Mouse (Mus musculus): ENCODE measurements around the gene Gm20388. TPM values are rescaled to one million over a fixed set of nuclear protein-coding genes. Genes with fewer than 3 reads are reported as not detected.
A peak's percentile ranks its signal among the peaks of the same experiment; 100 is the strongest.

Gene Gm20388
- polyA plus RNA-seq, 1 experiment from 2014 or later = 7.4 TPM

- ATAC-seq (ENCODE audit: insufficient read depth, low FRiP score) = no peak
- peak overlapping the region; percentile 70 for H3K4me3 ChIP-seq (replicated peaks; ENCODE audit: low read length)
- H3K36me3 ChIP-seq (ENCODE audit: control insufficient read depth, insufficient read depth, low read length) = peaks cover 18% of the 10 kb centered on the region
- H3K27ac ChIP-seq (ENCODE audit: low read length) = peak overlapping the region; percentile 82
- H3K4me2 ChIP-seq (ENCODE audit: low read depth, low read length) = peak overlapping the region; percentile 91
- H3K4me1 ChIP-seq (ENCODE audit: control insufficient read depth, insufficient read depth, low read length) = peaks cover 34% of the 10 kb centered on the region
- no peaks in the 10 kb centered on the region for H3K9me3 ChIP-seq (replicated peaks; ENCODE audit: control insufficient read depth, low read length)
- peak overlapping the region; percentile 88 for H3K9ac ChIP-seq (ENCODE audit: low read length)
- H3K27me3 ChIP-seq (ENCODE audit: control insufficient read depth, insufficient read depth, low read length) = no peaks in the 10 kb centered on the region
- 53% methylated on average over 8 of the region's 8 CpGs for WGBS
Observed at GRCm38 (mm10) chr8:122575286-122575685, 2664.6 kb downstream of the Gm20388 start.

GRCm38 (mm10) chr8:122575735-122576647, 2665.3 kb downstream of the Gm20388 start:
- Histone ChIP-seq H3K27ac (ENCODE audit: low read length) (peak overlapping the region; percentile 82), H3K9ac (ENCODE audit: low read length) (peak overlapping the region; percentile 88), H3K36me3 (ENCODE audit: control insufficient read depth, insufficient read depth, low read length) (peaks cover 16% of the 10 kb centered on the region), H3K9me3 (replicated peaks; ENCODE audit: control insufficient read depth, low read length) (no peaks in the 10 kb centered on the region), H3K4me1 (ENCODE audit: control insufficient read depth, insufficient read depth, low read length) (peaks cover 34% of the 10 kb centered on the region), H3K4me2 (ENCODE audit: low read depth, low read length) (peak overlapping the region; percentile 91), H3K27me3 (ENCODE audit: control insufficient read depth, insufficient read depth, low read length) (no peaks in the 10 kb centered on the region), H3K4me3 (replicated peaks; ENCODE audit: low read length) (peak overlapping the region; percentile 70)
- peak; percentile 14; the same call in 1 of the 2 replicates for ATAC-seq (ENCODE audit: insufficient read depth, low FRiP score)
- 14% methylated on average over 21 of the region's 21 CpGs for WGBS

- WGBS = under 1% methylated on average over 39 of the region's 39 CpGs
- Histone ChIP-seq H3K9me3 (replicated peaks; ENCODE audit: control insufficient read depth, low read length) (no peaks in the 10 kb centered on the region), H3K9ac (ENCODE audit: low read length) (peak within 1 kb of the TSS; percentile 88), H3K27me3 (ENCODE audit: control insufficient read depth, insufficient read depth, low read length) (no peaks in the 10 kb centered on the region), H3K4me3 (replicated peaks; ENCODE audit: low read length) (peak within 1 kb of the TSS; percentile 70), H3K27ac (ENCODE audit: low read length) (peak within 1 kb of the TSS; percentile 82), H3K36me3 (ENCODE audit: control insufficient read depth, insufficient read depth, low read length) (peaks cover 12% of the 10 kb centered on the region), H3K4me1 (ENCODE audit: control insufficient read depth, insufficient read depth, low read length) (peaks cover 34% of the 10 kb centered on the region), H3K4me2 (ENCODE audit: low read depth, low read length) (peak within 1 kb of the TSS; percentile 91)
- ATAC-seq (ENCODE audit: insufficient read depth, low FRiP score) = peak; percentile 93
Observed at GRCm38 (mm10) chr8:122576648-122577022, 2666.0 kb downstream of the Gm20388 start, which contains the start of gene Aprt. Gene Aprt (minus strand): TSS chr8:122576909.

GRCm38 (mm10) chr8:122577116-122577515, 2666.5 kb downstream of the Gm20388 start:
- WGBS = 19% methylated on average over 10 of the region's 10 CpGs
- Histone ChIP-seq H3K27ac (ENCODE audit: low read length) (no peak overlapping the region; the same call in 1 of the 2 replicates), H3K4me3 (replicated peaks; ENCODE audit: low read length) (peak overlapping the region; percentile 70), H3K9ac (ENCODE audit: low read length) (peak overlapping the region; percentile 62), H3K36me3 (ENCODE audit: control insufficient read depth, insufficient read depth, low read length) (peaks cover 7% of the 10 kb centered on the region; the same call in 1 of the 2 replicates), H3K4me1 (ENCODE audit: control insufficient read depth, insufficient read depth, low read length) (peaks cover 34% of the 10 kb centered on the region), H3K4me2 (ENCODE audit: low read depth, low read length) (peak overlapping the region; percentile 91), H3K9me3 (replicated peaks; ENCODE audit: control insufficient read depth, low read length) (no peaks in the 10 kb centered on the region), H3K27me3 (ENCODE audit: control insufficient read depth, insufficient read depth, low read length) (no peaks in the 10 kb centered on the region)
- ATAC-seq (ENCODE audit: insufficient read depth, low FRiP score) = no peak

- no peaks in the 10 kb centered on the region for H3K9me3 ChIP-seq (replicated peaks; ENCODE audit: control insufficient read depth, low read length)
Observed at GRCm38 (mm10) chr8:122579196-122579595, 2668.6 kb downstream of the Gm20388 start.

GRCm38 (mm10) chr8:122580926-122581325, 2670.3 kb downstream of the Gm20388 start:
- WGBS = 36% methylated on average over 15 of the region's 15 CpGs
- H3K4me3 ChIP-seq (replicated peaks; ENCODE audit: low read length) = no peak overlapping the region
- no peak for ATAC-seq (ENCODE audit: insufficient read depth, low FRiP score)

More at GRCm38 (mm10) chr8:122579196-122579595, 2668.6 kb downstream of the Gm20388 start:
- Histone ChIP-seq H3K9ac (ENCODE audit: low read length) (peak overlapping the region; percentile 35), H3K4me1 (ENCODE audit: control insufficient read depth, insufficient read depth, low read length) (peaks cover 34% of the 10 kb centered on the region), H3K4me3 (replicated peaks; ENCODE audit: low read length) (no peak overlapping the region), H3K4me2 (ENCODE audit: low read depth, low read length) (no peak overlapping the region), H3K27ac (ENCODE audit: low read length) (no peak overlapping the region), H3K27me3 (ENCODE audit: control insufficient read depth, insufficient read depth, low read length) (no peaks in the 10 kb centered on the region), H3K36me3 (ENCODE audit: control insufficient read depth, insufficient read depth, low read length) (no peaks in the 10 kb centered on the region)
- no peak for ATAC-seq (ENCODE audit: insufficient read depth, low FRiP score)
- WGBS = 41% methylated on average over 7 of the region's 7 CpGs

GRCm38 (mm10) chr8:122584981-122585380, 2674.3 kb downstream of the Gm20388 start:
- WGBS = 80% methylated on average over 9 of the region's 9 CpGs
- Histone ChIP-seq H3K4me3 (replicated peaks; ENCODE audit: low read length) (no peak overlapping the region), H3K4me2 (ENCODE audit: low read depth, low read length) (no peak overlapping the region), H3K27ac (ENCODE audit: low read length) (peak overlapping the region; percentile 45; the same call in 1 of the 2 replicates), H3K9ac (ENCODE audit: low read length) (peak overlapping the region; percentile 33; the same call in 1 of the 2 replicates), H3K9me3 (replicated peaks; ENCODE audit: control insufficient read depth, low read length) (no peaks in the 10 kb centered on the region), H3K36me3 (ENCODE audit: control insufficient read depth, insufficient read depth, low read length) (no peaks in the 10 kb centered on the region), H3K4me1 (ENCODE audit: control insufficient read depth, insufficient read depth, low read length) (peaks cover under 1% of the 10 kb centered on the region; the same call in 1 of the 2 replicates), H3K27me3 (ENCODE audit: control insufficient read depth, insufficient read depth, low read length) (no peaks in the 10 kb centered on the region)
- ATAC-seq (ENCODE audit: insufficient read depth, low FRiP score) = no peak

More at GRCm38 (mm10) chr8:122580926-122581325, 2670.3 kb downstream of the Gm20388 start:
- H3K4me2 ChIP-seq (ENCODE audit: low read depth, low read length) = no peak overlapping the region
- H3K36me3 ChIP-seq (ENCODE audit: control insufficient read depth, insufficient read depth, low read length) = no peaks in the 10 kb centered on the region
- no peak overlapping the region for H3K27ac ChIP-seq (ENCODE audit: low read length)
- H3K27me3 ChIP-seq (ENCODE audit: control insufficient read depth, insufficient read depth, low read length) = no peaks in the 10 kb centered on the region
- H3K4me1 ChIP-seq (ENCODE audit: control insufficient read depth, insufficient read depth, low read length) = peaks cover 19% of the 10 kb centered on the region
- no peak overlapping the region for H3K9ac ChIP-seq (ENCODE audit: low read length)
- no peaks in the 10 kb centered on the region for H3K9me3 ChIP-seq (replicated peaks; ENCODE audit: control insufficient read depth, low read length)

- Histone ChIP-seq H3K9ac (ENCODE audit: low read length) (peak overlapping the region; percentile 33), H3K4me3 (replicated peaks; ENCODE audit: low read length) (no peak overlapping the region), H3K36me3 (ENCODE audit: control insufficient read depth, insufficient read depth, low read length) (no peaks in the 10 kb centered on the region), H3K9me3 (replicated peaks; ENCODE audit: control insufficient read depth, low read length) (no peaks in the 10 kb centered on the region), H3K27ac (ENCODE audit: low read length) (peak overlapping the region; percentile 45; the same call in 1 of the 2 replicates), H3K4me2 (ENCODE audit: low read depth, low read length) (no peak overlapping the region), H3K27me3 (ENCODE audit: control insufficient read depth, insufficient read depth, low read length) (no peaks in the 10 kb centered on the region), H3K4me1 (ENCODE audit: control insufficient read depth, insufficient read depth, low read length) (no peaks in the 10 kb centered on the region; the same call in 1 of the 2 replicates)
- WGBS = 31% methylated on average over 14 of the region's 14 CpGs
- peak; percentile 51; the same call in 1 of the 2 replicates for ATAC-seq (ENCODE audit: insufficient read depth, low FRiP score)
Observed at GRCm38 (mm10) chr8:122585411-122585891, 2674.8 kb downstream of the Gm20388 start.

GRCm38 (mm10) chr8:122586171-122586570, 2675.5 kb downstream of the Gm20388 start:
- Histone ChIP-seq H3K27me3 (ENCODE audit: control insufficient read depth, insufficient read depth, low read length) (no peaks in the 10 kb centered on the region), H3K4me1 (ENCODE audit: control insufficient read depth, insufficient read depth, low read length) (no peaks in the 10 kb centered on the region; the same call in 1 of the 2 replicates), H3K9ac (ENCODE audit: low read length) (no peak overlapping the region), H3K27ac (ENCODE audit: low read length) (0 out of 2 replicates have a peak overlapping the region, but pooled peaks have one; percentile 23), H3K4me2 (ENCODE audit: low read depth, low read length) (no peak overlapping the region), H3K9me3 (replicated peaks; ENCODE audit: control insufficient read depth, low read length) (no peaks in the 10 kb centered on the region), H3K4me3 (replicated peaks; ENCODE audit: low read length) (no peak overlapping the region), H3K36me3 (ENCODE audit: control insufficient read depth, insufficient read depth, low read length) (no peaks in the 10 kb centered on the region)
- ATAC-seq (ENCODE audit: insufficient read depth, low FRiP score) = no peak
- WGBS = 71% methylated on average over 7 of the region's 7 CpGs
